Mouse (Mus musculus) intestine, postnatal 0 days (tissue): ENCODE measurements around the gene Rhbdf2. TPM values are rescaled to one million over a fixed set of nuclear protein-coding genes. Genes with fewer than 3 reads are reported as not detected.

ENCODE experiments used
- ATAC-seq: fragments of 200-750 bp; cut with Nextera tagmentation; 2 replicates; pipeline ENCODE4 v1.8.0; 2017; ENCODE audit warnings: mild to moderate bottlenecking, moderate TSS enrichment, moderate library complexity
- H3K27ac ChIP-seq: fragments of 300-500 bp; sonication (generic); 2 replicates; pipeline ENCODE4 v1.5.1; 2014; ENCODE audit warnings: mild to moderate bottlenecking, low read depth, low read length, moderate library complexity
- H3K27me3 ChIP-seq: fragments of 300-500 bp; sonication (generic); replicated peaks from 2 replicates; pipeline ENCODE4 v1.6.1; 2014; ENCODE audit warnings: low read length, mixed read lengths; ENCODE audit not compliant: control insufficient read depth, insufficient read depth
- H3K36me3 ChIP-seq: fragments of 300-500 bp; sonication (generic); 2 replicates; pipeline ENCODE4 v1.6.1; 2014; ENCODE audit warnings: mild to moderate bottlenecking, moderate library complexity; ENCODE audit not compliant: control insufficient read depth, insufficient read depth
- H3K4me1 ChIP-seq: fragments of 300-500 bp; sonication (generic); replicated peaks from 2 replicates; pipeline ENCODE4 v1.6.1; 2014; ENCODE audit warnings: antibody characterized with exemption, low read length, mixed read lengths; ENCODE audit not compliant: control insufficient read depth, insufficient read depth
- H3K4me2 ChIP-seq: fragments of 300-500 bp; sonication (generic); replicated peaks from 2 replicates; pipeline ENCODE4 v1.6.1; 2014; ENCODE audit warnings: low read depth, mild to moderate bottlenecking, moderate library complexity
- H3K4me3 ChIP-seq: fragments of 300-500 bp; sonication (generic); 2 replicates; pipeline ENCODE4 v1.5.1; 2014; ENCODE audit warnings: low read depth, low read length
- H3K9ac ChIP-seq: fragments of 300-500 bp; sonication (generic); 2 replicates; pipeline ENCODE4 v1.6.1; 2014; ENCODE audit warnings: mild to moderate bottlenecking, low read depth, low read length
- H3K9me3 ChIP-seq: fragments of 300-500 bp; sonication (generic); 2 replicates; pipeline ENCODE4 v1.6.1; 2016; ENCODE audit warnings: mixed run types; ENCODE audit not compliant: control insufficient read depth
- CTCF ChIP-seq: sonication (generic); IDR thresholded peaks from 2 replicates; pipeline ENCODE4 v1.5.1; 2016; ENCODE audit warnings: low read depth, mild to moderate bottlenecking, control low read depth, antibody characterized with exemption, moderate library complexity
- WGBS: fragments of 180-500 bp; shearing (Covaris S2); extraction: QIAGEN DNeasy Blood & Tissue Kit; methylation state at CpG from one replicate; pipeline ENCODE4 v1.1.7; 2014; 5-methylcytosine and 5-hydroxymethylcytosine counted together
- polyA plus RNA-seq: library from polyadenylated mRNA; unstranded; fragments of >200 nt; fragmentation: Nextera tagmentation; extraction: Ambion mirVana; gene quantifications from 2 replicates; pipeline ENCODE4 v1.2.1, GENCODE M21; 2015

Rhbdf2 gene
- polyA plus RNA-seq, 1 experiment from 2014 or later, result 7.6 TPM

- no peak for ATAC-seq
- Histone ChIP-seq H3K9ac (no peak overlapping the region), H3K4me1 (no peaks in the 10 kb centered on the region), H3K27me3 (no peaks in the 10 kb centered on the region), H3K27ac (no peak overlapping the region), H3K4me2 (no peak overlapping the region), H3K36me3 (peaks cover 32% of the 10 kb centered on the region), H3K4me3 (no peak overlapping the region), H3K9me3 (no peaks in the 10 kb centered on the region)
- TF ChIP-seq CTCF, result no peak
- WGBS, result 93% methylated on average over 9 of the region's 9 CpGs
These were observed 78.0 kb downstream of the Rhbdf2 start for GRCm38 (mm10) chr11:116548780-116549179.

Other genes starting within 250 kb of the Rhbdf2 start
- gene Rnf157, start 214.0 kb downstream of the Rhbdf2 start, polyA plus RNA-seq, result 4.9 and 6.6 TPM in 2 replicates
- 60.2 and 60.6 TPM in 2 replicates for gene Ubald2, start 192.9 kb downstream of the Rhbdf2 start, polyA plus RNA-seq
- gene Qrich2, start 160.8 kb downstream of the Rhbdf2 start, polyA plus RNA-seq, result 0.14 TPM in 1 of 2 replicates, not detected in the other
- gene Prpsap1, start 132.8 kb downstream of the Rhbdf2 start, polyA plus RNA-seq, result 177 and 194 TPM in 2 replicates
- gene Sphk1, start 96.1 kb downstream of the Rhbdf2 start, polyA plus RNA-seq, result 2.5 and 3.3 TPM in 2 replicates
- gene Ube2o, start 45.6 kb downstream of the Rhbdf2 start, polyA plus RNA-seq, result 3.7 and 4.8 TPM in 2 replicates
- gene Aanat, start 40.6 kb downstream of the Rhbdf2 start, polyA plus RNA-seq, result not detected in 2 replicates
- 0.84 and 1.1 TPM in 2 replicates for gene Prcd, start 26.5 kb upstream of the Rhbdf2 start, polyA plus RNA-seq
- 17.5 and 20.2 TPM in 2 replicates for gene Cygb, start 27.3 kb upstream of the Rhbdf2 start, polyA plus RNA-seq
- 0.12 TPM in 1 of 2 replicates, not detected in the other for gene St6galnac1, start 148.5 kb upstream of the Rhbdf2 start, polyA plus RNA-seq
- 33.6 and 39.4 TPM in 2 replicates for gene Mxra7, start 201.0 kb upstream of the Rhbdf2 start, polyA plus RNA-seq
- 34.1 and 37.1 TPM in 2 replicates for gene Mettl23, start 216.3 kb upstream of the Rhbdf2 start, polyA plus RNA-seq
- gene Jmjd6, start 216.4 kb upstream of the Rhbdf2 start, polyA plus RNA-seq, result 44.4 and 44.7 TPM in 2 replicates
- 100 and 109 TPM in 2 replicates for gene Mfsd11, start 225.4 kb upstream of the Rhbdf2 start, polyA plus RNA-seq
- gene Srsf2, start 226.1 kb upstream of the Rhbdf2 start, polyA plus RNA-seq, result 354 and 366 TPM in 2 replicates